8 mouse cellular contexts compared by ENCODE assay signal in the genomic region with DNA sequence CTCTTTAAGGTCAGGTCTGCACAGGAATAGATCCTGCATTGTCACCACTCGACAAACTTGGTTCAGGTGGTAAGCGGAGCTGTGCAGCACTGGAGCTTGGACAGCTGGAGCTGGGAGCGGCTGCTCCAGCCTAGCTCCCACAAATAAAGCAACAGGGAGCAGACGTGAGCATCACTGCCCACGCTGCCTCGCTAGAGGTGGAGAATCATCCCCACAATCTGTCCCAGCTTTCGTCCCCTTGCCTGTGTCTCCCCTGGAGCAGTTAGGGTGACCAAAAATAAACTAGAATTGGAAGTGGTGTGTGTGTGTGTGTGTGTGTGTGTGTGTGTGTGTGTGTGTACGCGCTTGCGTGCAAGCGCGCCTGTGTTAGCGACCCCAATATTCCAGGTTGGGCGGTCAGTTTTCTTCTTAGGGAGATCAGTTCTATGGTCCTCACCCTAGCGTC. TPM values are rescaled to one million over a fixed set of nuclear protein-coding genes. Genes with fewer than 3 reads are reported as not detected.
DNase-seq lines count a peak whose midpoint lies in the region; ATAC-seq lines count a peak whose summit lies in the region.

No protein-coding gene starts in this region.

- WGBS in kidney, embryonic 15.5 days, result 2% methylated on average over 15 of the region's 15 CpGs
- whole genome bisulfite sequencing in heart, embryonic 13.5 days, result 2% methylated on average over 15 of the region's 15 CpGs
- WGBS in midbrain, embryonic 15.5 days, result under 1% methylated on average over 15 of the region's 15 CpGs

- H3K9me3 ChIP-seq in kidney, embryonic 15.5 days (replicated peaks), result no peaks in the 10 kb centered on the region
- H3K9me3 ChIP-seq in heart, embryonic 13.5 days, result no peaks in the 10 kb centered on the region
- H3K9me3 ChIP-seq in midbrain, embryonic 15.5 days, result no peaks in the 10 kb centered on the region

- no peak for DNase-seq in kidney, adult 18-20 months
- DNase-seq in cerebellum, postnatal 25 days, result peak; percentile 49 to 53
- DNase-seq in left cerebral cortex, adult 11 months (ENCODE audit: low spot score), result peak; percentile 43
- no peak for DNase-seq in urinary bladder, postnatal 14 days (ENCODE audit: low spot score)
- DNase-seq in B cell, adult 2 months, result no peak

- H3K9ac ChIP-seq in kidney, embryonic 15.5 days, result peak overlapping the region; percentile 71; the same call in 1 of the 2 replicates
- peak overlapping the region; percentile 83 for H3K9ac ChIP-seq in heart, embryonic 13.5 days
- peak overlapping the region; percentile 75 for H3K9ac ChIP-seq in midbrain, embryonic 15.5 days

- peak overlapping the region; percentile 61 for H3K4me3 ChIP-seq in kidney, embryonic 15.5 days (replicated peaks)
- H3K4me3 ChIP-seq in heart, embryonic 13.5 days, result peak overlapping the region; percentile 70
- peak overlapping the region; percentile 66 for H3K4me3 ChIP-seq in midbrain, embryonic 15.5 days

- no peaks in the 10 kb centered on the region for H3K36me3 ChIP-seq in kidney, embryonic 15.5 days
- no peaks in the 10 kb centered on the region for H3K36me3 ChIP-seq in heart, embryonic 13.5 days
- H3K36me3 ChIP-seq in midbrain, embryonic 15.5 days (replicated peaks), result no peaks in the 10 kb centered on the region

- ATAC-seq in kidney, embryonic 15.5 days (replicated peaks; ENCODE audit: low FRiP score), result peak; percentile 34; the same call in 1 of the 2 replicates
- ATAC-seq in heart, embryonic 13.5 days (ENCODE audit: extremely low read depth, insufficient number of reproducible peaks, low FRiP score, low TSS enrichment), result no peak
- ATAC-seq in midbrain, embryonic 15.5 days (replicated peaks), result peak; percentile 68

- no peaks in the 10 kb centered on the region for H3K27me3 ChIP-seq in kidney, embryonic 15.5 days
- H3K27me3 ChIP-seq in heart, embryonic 13.5 days (replicated peaks), result no peaks in the 10 kb centered on the region
- no peaks in the 10 kb centered on the region for H3K27me3 ChIP-seq in midbrain, embryonic 15.5 days (replicated peaks)

- H3K4me1 ChIP-seq in kidney, embryonic 15.5 days, result peaks cover 7% of the 10 kb centered on the region; the same call in 1 of the 2 replicates
- peaks cover 7% of the 10 kb centered on the region for H3K4me1 ChIP-seq in heart, embryonic 13.5 days
- peaks cover 20% of the 10 kb centered on the region for H3K4me1 ChIP-seq in midbrain, embryonic 15.5 days

- H3K4me2 ChIP-seq in kidney, embryonic 15.5 days, result peak overlapping the region; percentile 92
- H3K4me2 ChIP-seq in heart, embryonic 13.5 days, result peak overlapping the region; percentile 97
- peak overlapping the region; percentile 81 for H3K4me2 ChIP-seq in midbrain, embryonic 15.5 days

- peak overlapping the region; percentile 88 for H3K27ac ChIP-seq in kidney, embryonic 15.5 days
- H3K27ac ChIP-seq in heart, embryonic 13.5 days (replicated peaks), result no peak overlapping the region
- H3K27ac ChIP-seq in midbrain, embryonic 15.5 days, result peak overlapping the region; percentile 97

RNA-seq across cellular contexts. Expression of gene Gucy1a2, which starts 1.0 kb away (rescaled TPM):
- polyA plus RNA-seq in kidney, embryonic 15.5 days (2015; fragmentation: Nextera tagmentation; extraction: Ambion mirVana), result 2.2 and 2.5 TPM in 2 replicates
- 0.65 and 0.76 TPM in 2 replicates for polyA plus RNA-seq in heart, embryonic 13.5 days (2015; fragmentation: Nextera tagmentation; extraction: Ambion mirVana)
- polyA plus RNA-seq in midbrain, embryonic 15.5 days (2015; fragmentation: Nextera tagmentation; extraction: Ambion mirVana), result 4.4 and 5.0 TPM in 2 replicates

Comparison
In these comparisons a context has a peak if more than half of its experiments do, and no peak if none do; other contexts are left out.
1. DNase-seq: peak in cerebellum, postnatal 25 days (2 of 2) and left cerebral cortex, adult 11 months (single experiment); none in kidney, adult 18-20 months (single experiment), urinary bladder, postnatal 14 days (single experiment) and B cell, adult 2 months (0 of 2).
2. Peak in every context shown above with its lines, with median percentiles within 50 percentile points of each other: H3K4me2 ChIP-seq, H3K4me3 ChIP-seq and H3K9ac ChIP-seq.